Mouse (Mus musculus) heart, embryonic 14.5 days (tissue): ENCODE data around the gene Vsig10. TPM values are rescaled to one million over a fixed set of nuclear protein-coding genes. Genes with fewer than 3 reads are reported as not detected.

Experiments used
- ATAC-seq: fragments of 200-750 bp; cut with Nextera tagmentation; 2 replicates; pipeline ENCODE4 v1.8.0; 2017; ENCODE audit warnings: low read depth, moderate TSS enrichment; ENCODE audit not compliant: insufficient number of reproducible peaks, insufficient read depth, low FRiP score
- H3K27ac ChIP-seq, 2 experiments: fragments of 200-500 bp in 1 of 2; fragments of 300-500 bp in 1 of 2; sonication (generic) in 1 of 2; replicated peaks in 1 of 2; 2 replicates each; pipeline ENCODE4 v1.5.1; 2012 to 2014; ENCODE audit warnings: low read depth in 2 of 2, low read length in 2 of 2, control low read depth in 1 of 2, mild to moderate bottlenecking in 1 of 2, mixed read lengths in 1 of 2; ENCODE audit not compliant: control insufficient read depth in 1 of 2, insufficient read depth in 1 of 2
- H3K27me3 ChIP-seq: fragments of 300-500 bp; sonication (generic); 2 replicates; pipeline ENCODE4 v1.6.1; 2014; ENCODE audit warnings: mild to moderate bottlenecking, low read length, control low read depth; ENCODE audit not compliant: control insufficient read depth, insufficient read depth
- H3K36me3 ChIP-seq: fragments of 300-500 bp; sonication (generic); 2 replicates; pipeline ENCODE4 v1.6.1; 2014; ENCODE audit warnings: mild to moderate bottlenecking, control low read depth, low read length, mixed read lengths; ENCODE audit not compliant: control insufficient read depth, insufficient read depth
- H3K4me1 ChIP-seq, 2 experiments: fragments of 200-500 bp in 1 of 2; fragments of 300-500 bp in 1 of 2; sonication (generic) in 1 of 2; 2 replicates each; pipeline ENCODE4 v1.6.1; 2012 to 2014; ENCODE audit warnings: low read length in 2 of 2, control low read depth in 1 of 2, mixed read lengths in 1 of 2; ENCODE audit not compliant: control insufficient read depth in 2 of 2, insufficient read depth in 2 of 2
- H3K4me2 ChIP-seq: fragments of 300-500 bp; sonication (generic); 2 replicates; pipeline ENCODE4 v1.6.1; 2014; ENCODE audit warnings: mild to moderate bottlenecking, low read length
- H3K4me3 ChIP-seq, 2 experiments: fragments of 200-500 bp in 1 of 2; fragments of 300-500 bp in 1 of 2; sonication (generic) in 1 of 2; 2 replicates each; pipeline ENCODE4 v1.5.1; 2012 to 2014; ENCODE audit warnings: low read length in 2 of 2, mild to moderate bottlenecking in 2 of 2, control low read depth in 1 of 2, low read depth in 1 of 2, moderate library complexity in 1 of 2; ENCODE audit not compliant: control insufficient read depth in 1 of 2, insufficient read depth in 1 of 2
- H3K9ac ChIP-seq: fragments of 300-500 bp; sonication (generic); 2 replicates; pipeline ENCODE4 v1.6.1; 2014; ENCODE audit warnings: mild to moderate bottlenecking, low read length
- H3K9me3 ChIP-seq: fragments of 300-500 bp; sonication (generic); 2 replicates; pipeline ENCODE4 v1.6.1; 2016; ENCODE audit warnings: low read length, control low read depth; ENCODE audit not compliant: control insufficient read depth
- WGBS: fragments of 180-500 bp; shearing (Covaris S2); extraction: QIAGEN DNeasy Blood & Tissue Kit; methylation state at CpG from one replicate; pipeline ENCODE4 v1.1.7; 2014; 5-methylcytosine and 5-hydroxymethylcytosine counted together
- polyA plus RNA-seq: library from polyadenylated mRNA; unstranded; fragments of >200 nt; fragmentation: Nextera tagmentation; extraction: Ambion mirVana; gene quantifications from 2 replicates; pipeline ENCODE4 v1.2.1, GENCODE M21; 2014

Vsig10 gene
- polyA plus RNA-seq, 1 experiment from 2014 or later, result 6.6 TPM

- Histone ChIP-seq H3K4me1 (peaks cover 27 to 44% of the 10 kb centered on the region in 2 experiments), H3K36me3 (peaks cover 20% of the 10 kb centered on the region), H3K9me3 (no peaks in the 10 kb centered on the region), H3K27me3 (no peaks in the 10 kb centered on the region), H3K4me3 (peak overlapping the region; percentile 54 to 97), H3K4me2 (peak overlapping the region; percentile 88), H3K27ac (peak overlapping the region; percentile 91 to 97), H3K9ac (peak overlapping the region; percentile 97)
- peak; percentile 29 for ATAC-seq
- WGBS, result under 1% methylated on average over 19 of the region's 24 CpGs
These were observed 37.7 kb downstream of the Vsig10 start for GRCm38 (mm10) chr5:117356365-117357128.

GRCm38 (mm10) chr5:117357129-117357477 lies 38.2 kb downstream of the Vsig10 start, which contains the start of gene Wsb2:
TSS of gene Wsb2 (plus strand) at chr5:117357304.
- peaks cover 16% of the 10 kb centered on the region for H3K36me3 ChIP-seq
- H3K4me1 ChIP-seq, result peaks cover 29 to 49% of the 10 kb centered on the region in 2 experiments
- H3K4me3 ChIP-seq, result peak within 1 kb of the TSS; percentile 94 to 97
- peak within 1 kb of the TSS; percentile 97 for H3K9ac ChIP-seq
- no peaks in the 10 kb centered on the region for H3K9me3 ChIP-seq
- peak within 1 kb of the TSS; percentile 88 for H3K4me2 ChIP-seq
- under 1% methylated on average over 32 of the region's 54 CpGs for WGBS
- H3K27me3 ChIP-seq, result no peaks in the 10 kb centered on the region
- peak; percentile 69 for ATAC-seq
- H3K27ac ChIP-seq, result peak within 1 kb of the TSS; percentile 91 to 97

GRCm38 (mm10) chr5:117357478-117358247 lies 38.8 kb downstream of the Vsig10 start:
- ATAC-seq, result peak; percentile 19
- Histone ChIP-seq H3K27me3 (no peaks in the 10 kb centered on the region), H3K36me3 (peaks cover 13% of the 10 kb centered on the region), H3K9ac (peak overlapping the region; percentile 97), H3K9me3 (no peaks in the 10 kb centered on the region), H3K4me2 (peak overlapping the region; percentile 88), H3K4me1 (peaks cover 30 to 55% of the 10 kb centered on the region in 2 experiments), H3K4me3 (peak overlapping the region; percentile 94 to 97), H3K27ac (peak overlapping the region; percentile 91 to 97)
- WGBS, result under 1% methylated on average over 49 of the region's 49 CpGs

- ATAC-seq, result no peak
- peak overlapping the region; percentile 91 to 97 for H3K27ac ChIP-seq
- no peaks in the 10 kb centered on the region for H3K9me3 ChIP-seq
- H3K4me1 ChIP-seq, result peaks cover 36 to 61% of the 10 kb centered on the region in 2 experiments
- H3K36me3 ChIP-seq, result peaks cover 10% of the 10 kb centered on the region
- H3K4me2 ChIP-seq, result peak overlapping the region; percentile 88
- no peaks in the 10 kb centered on the region for H3K27me3 ChIP-seq
- 6% methylated on average over 6 of the region's 6 CpGs for WGBS
- peak overlapping the region; percentile 97 for H3K9ac ChIP-seq
- H3K4me3 ChIP-seq, result peak overlapping the region; percentile 94 to 97
These were observed 39.4 kb downstream of the Vsig10 start for GRCm38 (mm10) chr5:117358248-117358630.

GRCm38 (mm10) chr5:117358725-117359124 lies 39.8 kb downstream of the Vsig10 start:
- H3K36me3 ChIP-seq, result peaks cover 12% of the 10 kb centered on the region
- no peaks in the 10 kb centered on the region for H3K9me3 ChIP-seq
- peak overlapping the region in 1 of 2 experiments; percentile 97; a peak in 1 of 4 replicates for H3K4me3 ChIP-seq
- H3K4me1 ChIP-seq, result peaks cover 41 to 66% of the 10 kb centered on the region in 2 experiments
- 43% methylated on average over 11 of the region's 11 CpGs for WGBS
- no peaks in the 10 kb centered on the region for H3K27me3 ChIP-seq
- no peak overlapping the region for H3K9ac ChIP-seq
- H3K27ac ChIP-seq, result 0 out of 4 replicates have a peak overlapping the region, but pooled peaks of 1 of the 2 experiments have one; percentile 90
- ATAC-seq, result no peak
- peak overlapping the region; percentile 88 for H3K4me2 ChIP-seq

- Histone ChIP-seq H3K4me2 (peak overlapping the region; percentile 54), H3K27ac (peak overlapping the region; percentile 46 to 90; a peak in 3 of 4 replicates), H3K4me1 (peaks cover 42 to 67% of the 10 kb centered on the region in 2 experiments), H3K27me3 (no peaks in the 10 kb centered on the region), H3K9ac (no peak overlapping the region; the same call in 1 of the 2 replicates), H3K9me3 (no peaks in the 10 kb centered on the region), H3K36me3 (peaks cover 21% of the 10 kb centered on the region), H3K4me3 (no peak overlapping the region)
- ATAC-seq, result no peak
- WGBS, result 27% methylated on average over 7 of the region's 7 CpGs
These were observed 40.8 kb downstream of the Vsig10 start for GRCm38 (mm10) chr5:117359497-117360227.

GRCm38 (mm10) chr5:117360228-117360515 lies 41.3 kb downstream of the Vsig10 start:
- H3K9me3 ChIP-seq, result no peaks in the 10 kb centered on the region
- peaks cover 42 to 66% of the 10 kb centered on the region in 2 experiments for H3K4me1 ChIP-seq
- no peak overlapping the region; the same call in 1 of the 2 replicates for H3K9ac ChIP-seq
- ATAC-seq, result no peak
- H3K27me3 ChIP-seq, result no peaks in the 10 kb centered on the region
- 48% methylated on average over 13 of the region's 13 CpGs for WGBS
- H3K36me3 ChIP-seq, result peaks cover 23% of the 10 kb centered on the region
- H3K4me2 ChIP-seq, result peak overlapping the region; percentile 54
- no peak overlapping the region for H3K4me3 ChIP-seq
- peak overlapping the region; percentile 46 to 90 for H3K27ac ChIP-seq
